Mouse (Mus musculus): Measurements from ENCODE around the gene Pstk.

- TF ChIP-seq EP300 (IDR thresholded peaks at IDR 0.05; ENCODE audit: low read depth): no peak
- 0 out of 2 replicates have a peak, but pooled peaks have one; percentile 11 for TF ChIP-seq CTCF (IDR thresholded peaks at IDR 0.05; ENCODE audit: low read depth)
Measured at GRCm38 (mm10) chr7:131371880-131372651, 1.1 kb downstream of the Pstk start.

All from liver, postnatal 0 days (tissue).